Mouse (Mus musculus) myocyte (in vitro differentiated cells): ENCODE results near the gene Spata32. TPM values are rescaled to one million over a fixed set of nuclear protein-coding genes. Genes with fewer than 3 reads are reported as not detected.

Experiments
- H3K27me3 ChIP-seq: one replicate; pipeline ENCODE4 v1.6.1; 2011; ENCODE audit not compliant: control insufficient read depth, insufficient read depth, insufficient read length
- H3K36me3 ChIP-seq: one replicate; pipeline ENCODE4 v1.6.1; 2011; ENCODE audit not compliant: control insufficient read depth, insufficient read depth
- H3K4me2 ChIP-seq: one replicate; pipeline ENCODE4 v1.6.1; 2011; ENCODE audit warnings: low read depth, control low read depth
- H3K4me3 ChIP-seq: one replicate; pipeline ENCODE4 v1.5.1; 2011; ENCODE audit warnings: mild to moderate bottlenecking, control low read depth, moderate library complexity
- H3K79me2 ChIP-seq: one replicate; pipeline ENCODE4 v1.6.1; 2011; ENCODE audit not compliant: control insufficient read depth, insufficient read depth
- H3ac ChIP-seq: one replicate; pipeline ENCODE4 v1.6.1; 2011; ENCODE audit not compliant: control insufficient read depth, insufficient read length
- CEBPB ChIP-seq: IDR thresholded peaks from 2 replicates; pipeline ENCODE4 v1.6.1; 2011; ENCODE audit warnings: mild to moderate bottlenecking, moderate library complexity; ENCODE audit not compliant: poor library complexity, insufficient read depth, severe bottlenecking
- E2F4 ChIP-seq: IDR thresholded peaks from one replicate; pipeline ENCODE4 v1.6.1; 2011; ENCODE audit warnings: mild to moderate bottlenecking, control low read depth, moderate library complexity; ENCODE audit not compliant: insufficient read depth
- MAX ChIP-seq: IDR thresholded peaks from one replicate; pipeline ENCODE4 v1.6.1; 2011; ENCODE audit warnings: low read depth, mild to moderate bottlenecking, control low read depth
- MYOD1 ChIP-seq, 3 experiments: IDR thresholded peaks; one replicate each; pipeline ENCODE4 v1.6.1; 2011; ENCODE audit warnings: control low read depth in 2 of 3, low read depth in 2 of 3, mild to moderate bottlenecking in 2 of 3, moderate library complexity in 1 of 3; ENCODE audit not compliant: insufficient read length in 2 of 3, control insufficient read depth in 1 of 3
- MYOG ChIP-seq, 3 experiments: IDR thresholded peaks; one replicate each; pipeline ENCODE4 v1.6.1; 2011; ENCODE audit warnings: control low read depth in 2 of 3, low read depth in 2 of 3, mild to moderate bottlenecking in 2 of 3; ENCODE audit not compliant: insufficient read length in 2 of 3, control insufficient read depth in 1 of 3, insufficient read depth in 1 of 3
- POLR2A ChIP-seq: IDR thresholded peaks from one replicate; pipeline ENCODE4 v1.6.1; 2011; ENCODE audit warnings: low read depth, mild to moderate bottlenecking, control low read depth, moderate library complexity; ENCODE audit not compliant: insufficient read length
- POLR2AphosphoS2 ChIP-seq: IDR thresholded peaks from one replicate; pipeline ENCODE4 v1.6.1; 2011; ENCODE audit warnings: low read depth, control low read depth; ENCODE audit not compliant: insufficient read length
- REST ChIP-seq: IDR thresholded peaks from one replicate; pipeline ENCODE4 v1.6.1; 2011; ENCODE audit warnings: mild to moderate bottlenecking, control low read depth, moderate library complexity; ENCODE audit not compliant: insufficient read depth, insufficient read length
- SRF ChIP-seq: IDR thresholded peaks from one replicate; pipeline ENCODE4 v1.6.1; 2011; ENCODE audit warnings: low read depth; ENCODE audit not compliant: control insufficient read depth, insufficient read length
- TCF12 ChIP-seq: IDR thresholded peaks from one replicate; pipeline ENCODE4 v1.6.1; 2011; ENCODE audit warnings: mild to moderate bottlenecking, control low read depth; ENCODE audit not compliant: poor library complexity, insufficient read depth, severe bottlenecking
- TCF3 ChIP-seq: IDR thresholded peaks from one replicate; pipeline ENCODE4 v1.6.1; 2011; ENCODE audit warnings: low read depth, control low read depth; ENCODE audit not compliant: insufficient read length
- USF1 ChIP-seq: IDR thresholded peaks from one replicate; pipeline ENCODE4 v1.6.1; 2011; ENCODE audit warnings: low read depth, mild to moderate bottlenecking, control low read depth, moderate library complexity
- polyA plus RNA-seq: library from polyadenylated mRNA; unstranded; fragments of >200 nt; fragmentation: generic; extraction: Trizol; gene quantifications from one replicate; pipeline ENCODE4 v1.2.1, GENCODE M21; 2012; ENCODE audit warnings: missing spikeins

Gene Spata32
- polyA plus RNA-seq, 1 experiment: 0.04 TPM

GRCm38 (mm10) chr11:103221437-103221836, 3.2 kb upstream of the Spata32 start:
- TF ChIP-seq POLR2A (no peak), MYOD1 (IDR thresholded peaks at IDR 0.05; ENCODE audit: control insufficient read depth in 1 of 3, insufficient read length in 2 of 3, low read depth in 2 of 3) (no peak), SRF (no peak), MAX (no peak), E2F4 (no peak), TCF3 (no peak), TCF12 (no peak), REST (no peak), MYOG (IDR thresholded peaks at IDR 0.05; ENCODE audit: control insufficient read depth in 1 of 3, insufficient read depth in 1 of 3, insufficient read length in 2 of 3, low read depth in 2 of 3) (no peak)
- Histone ChIP-seq H3K4me2 (no peak overlapping the region), H3K27me3 (no peaks in the 10 kb centered on the region), H3ac (no peak overlapping the region), H3K79me2 (no peaks in the 10 kb centered on the region), H3K4me3 (no peak overlapping the region), H3K36me3 (peaks cover 47% of the 10 kb centered on the region)

GRCm38 (mm10) chr11:103219995-103220394, 1.8 kb upstream of the Spata32 start:
- no peak overlapping the region for H3K4me2 ChIP-seq
- no peaks in the 10 kb centered on the region for H3K79me2 ChIP-seq
- no peaks in the 10 kb centered on the region for H3K27me3 ChIP-seq
- TF ChIP-seq POLR2AphosphoS2 (no peak), TCF3 (no peak)
- no peak overlapping the region for H3ac ChIP-seq
- H3K36me3 ChIP-seq: peaks cover 35% of the 10 kb centered on the region
- H3K4me3 ChIP-seq: no peak overlapping the region

GRCm38 (mm10) chr11:103219259-103219658, 1.0 kb upstream of the Spata32 start:
- Histone ChIP-seq H3ac (no peak overlapping the region), H3K79me2 (no peaks in the 10 kb centered on the region), H3K4me2 (no peak overlapping the region), H3K36me3 (peaks cover 29% of the 10 kb centered on the region), H3K27me3 (no peaks in the 10 kb centered on the region), H3K4me3 (no peak overlapping the region)
- TF ChIP-seq POLR2AphosphoS2 (peak; percentile 27), SRF (no peak)

- Histone ChIP-seq H3K4me2 (peak overlapping the region; percentile 12), H3K27me3 (no peaks in the 10 kb centered on the region), H3ac (no peak overlapping the region), H3K4me3 (no peak overlapping the region), H3K79me2 (no peaks in the 10 kb centered on the region), H3K36me3 (peaks cover 21% of the 10 kb centered on the region)
- TF ChIP-seq MYOD1 (IDR thresholded peaks at IDR 0.05; ENCODE audit: control insufficient read depth in 1 of 3, insufficient read length in 2 of 3, low read depth in 2 of 3): no peak
- peak; percentile 3 for TF ChIP-seq POLR2A
Observed at GRCm38 (mm10) chr11:103218517-103218901, 277 bp upstream of the Spata32 start.

GRCm38 (mm10) chr11:103215355-103215754, 2.9 kb downstream of the Spata32 start:
- H3K36me3 ChIP-seq: peaks cover 5% of the 10 kb centered on the region
- no peaks in the 10 kb centered on the region for H3K27me3 ChIP-seq
- no peak for TF ChIP-seq CEBPB
- no peak for TF ChIP-seq USF1
- TF ChIP-seq TCF12: no peak
- no peaks in the 10 kb centered on the region for H3K79me2 ChIP-seq
- H3K4me2 ChIP-seq: no peak overlapping the region
- no peak overlapping the region for H3ac ChIP-seq
- no peak overlapping the region for H3K4me3 ChIP-seq

- Histone ChIP-seq H3ac (no peak overlapping the region), H3K4me2 (no peak overlapping the region), H3K4me3 (no peak overlapping the region), H3K36me3 (no peaks in the 10 kb centered on the region), H3K27me3 (peaks cover 11% of the 10 kb centered on the region), H3K79me2 (no peaks in the 10 kb centered on the region)
- no peak for TF ChIP-seq MYOD1 (IDR thresholded peaks at IDR 0.05; ENCODE audit: control insufficient read depth in 1 of 3, insufficient read length in 2 of 3, low read depth in 2 of 3)
- no peak for TF ChIP-seq TCF12
- TF ChIP-seq POLR2AphosphoS2: no peak
- TF ChIP-seq USF1: no peak
- TF ChIP-seq CEBPB: no peak
- no peak for TF ChIP-seq MAX
- no peak for TF ChIP-seq MYOG (IDR thresholded peaks at IDR 0.05; ENCODE audit: control insufficient read depth in 1 of 3, insufficient read depth in 1 of 3, insufficient read length in 2 of 3, low read depth in 2 of 3)
- no peak for TF ChIP-seq POLR2A
- TF ChIP-seq SRF: no peak
- no peak for TF ChIP-seq TCF3
- TF ChIP-seq E2F4: no peak
- TF ChIP-seq REST: no peak
Observed at GRCm38 (mm10) chr11:103213712-103214111, 4.5 kb downstream of the Spata32 start.
